Mouse (Mus musculus) telencephalon, adult 2 months (tissue): Measurements from ENCODE around the gene Bud13.
A peak's percentile ranks its signal among the peaks of the same experiment; 100 is the strongest.

Experiments
- DNase-seq: peaks from one replicate; pipeline ENCODE4 v3.0.0-alpha.2; 2011; ENCODE audit warnings: low read depth, low spot score

Bud13 gene

GRCm38 (mm10) chr9:46282631-46283436 is at the start of gene Bud13:
Gene Bud13 (plus strand): TSS chr9:46283008.
- DNase-seq = peak; percentile 84

DNA sequence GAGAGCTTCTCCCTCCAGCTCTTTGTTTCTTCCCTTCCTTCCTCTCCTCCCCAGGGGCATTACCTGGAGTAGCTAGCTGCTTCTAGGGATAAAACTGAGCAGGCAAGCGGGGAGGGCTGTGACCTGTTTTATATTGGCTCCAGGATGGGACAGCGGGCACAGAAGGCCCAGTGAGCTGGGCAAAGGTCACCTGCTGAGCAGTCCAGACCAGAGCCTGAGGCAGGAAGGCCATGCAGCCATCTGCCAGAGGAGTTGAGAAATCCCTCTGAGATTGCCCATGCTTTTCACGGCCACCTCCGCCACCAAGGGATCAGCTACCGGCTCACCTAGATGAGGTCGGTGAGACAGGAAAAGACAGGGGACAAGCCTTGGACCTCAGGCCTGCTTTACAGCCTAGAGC is 47.6 kb upstream of the Bud13 start:
- DNase-seq = no peak

DNA sequence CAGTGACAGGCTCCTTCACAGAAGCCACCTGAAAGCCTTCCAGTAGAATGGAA is 47.4 kb upstream of the Bud13 start, which contains the start of gene Apoc3:
Gene Apoc3, minus strand, starts transcription at position 41 of the 53 bp plus-strand sequence.
- DNase-seq = no peak

GRCm38 (mm10) chr9:46235649-46236048 is 47.2 kb upstream of the Bud13 start:
- no peak for DNase-seq

DNA sequence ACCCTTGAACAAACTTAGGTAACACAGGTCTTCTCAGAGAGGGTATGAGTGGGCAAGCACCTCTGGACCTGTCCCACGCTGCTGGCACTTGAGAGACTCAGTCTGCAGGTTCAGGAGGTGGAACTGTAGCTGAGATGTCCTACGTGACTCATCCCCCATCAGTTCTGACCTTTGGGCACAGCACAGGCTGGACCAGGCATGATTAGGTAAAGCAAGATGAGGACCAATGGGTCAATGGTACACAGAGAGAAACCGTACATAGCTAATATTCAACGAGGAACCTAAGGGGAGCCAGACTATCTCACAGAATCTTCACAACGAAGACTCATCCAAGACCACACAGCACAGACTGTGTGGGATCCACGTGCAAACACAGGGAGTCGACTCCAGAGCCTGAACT is 44.0 kb upstream of the Bud13 start:
- no peak for DNase-seq

- no peak for DNase-seq
Observed at GRCm38 (mm10) chr9:46240526-46241153, 42.2 kb upstream of the Bud13 start, which contains the start of gene Apoa4. Gene Apoa4 (plus strand): TSS chr9:46240696.

DNA sequence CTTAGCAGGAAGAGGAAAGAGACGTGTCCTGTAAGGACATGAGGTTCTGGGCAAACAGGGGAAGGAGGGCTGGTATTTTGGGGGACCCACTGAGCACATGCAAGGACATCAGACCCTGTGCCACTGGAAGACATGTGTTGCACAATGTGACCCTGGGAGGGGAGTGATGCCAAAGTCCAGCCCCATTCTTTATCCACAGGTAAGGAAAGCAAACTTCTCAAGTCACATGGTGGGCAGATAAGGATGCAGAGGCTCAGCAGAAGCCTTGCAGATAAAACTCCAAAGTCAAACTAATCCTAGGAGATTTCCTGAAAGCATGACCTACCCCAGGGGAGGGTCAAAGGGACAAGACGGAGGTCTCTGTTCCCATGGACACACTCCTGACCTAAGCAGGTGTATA is 41.0 kb upstream of the Bud13 start:
- DNase-seq = no peak

DNA sequence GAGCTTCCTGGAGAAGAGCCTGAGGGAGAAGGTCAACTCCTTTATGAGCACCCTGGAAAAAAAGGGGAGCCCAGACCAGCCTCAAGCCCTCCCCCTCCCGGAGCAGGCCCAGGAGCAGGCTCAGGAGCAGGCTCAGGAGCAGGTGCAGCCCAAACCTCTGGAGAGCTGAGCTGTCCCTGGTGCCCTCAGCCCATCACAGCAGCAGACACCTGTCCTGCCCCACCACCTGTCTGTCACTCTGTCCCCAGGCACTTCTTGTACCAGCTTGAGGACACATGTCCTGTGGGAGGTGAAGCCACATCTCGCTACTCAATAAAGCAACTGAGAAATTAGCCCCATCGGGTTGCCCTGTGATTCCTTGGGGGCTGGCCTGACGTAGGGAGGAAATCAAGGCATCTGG is 39.7 kb upstream of the Bud13 start:
- DNase-seq = no peak

GRCm38 (mm10) chr9:46243584-46243983 is 39.2 kb upstream of the Bud13 start:
- DNase-seq = no peak

DNA sequence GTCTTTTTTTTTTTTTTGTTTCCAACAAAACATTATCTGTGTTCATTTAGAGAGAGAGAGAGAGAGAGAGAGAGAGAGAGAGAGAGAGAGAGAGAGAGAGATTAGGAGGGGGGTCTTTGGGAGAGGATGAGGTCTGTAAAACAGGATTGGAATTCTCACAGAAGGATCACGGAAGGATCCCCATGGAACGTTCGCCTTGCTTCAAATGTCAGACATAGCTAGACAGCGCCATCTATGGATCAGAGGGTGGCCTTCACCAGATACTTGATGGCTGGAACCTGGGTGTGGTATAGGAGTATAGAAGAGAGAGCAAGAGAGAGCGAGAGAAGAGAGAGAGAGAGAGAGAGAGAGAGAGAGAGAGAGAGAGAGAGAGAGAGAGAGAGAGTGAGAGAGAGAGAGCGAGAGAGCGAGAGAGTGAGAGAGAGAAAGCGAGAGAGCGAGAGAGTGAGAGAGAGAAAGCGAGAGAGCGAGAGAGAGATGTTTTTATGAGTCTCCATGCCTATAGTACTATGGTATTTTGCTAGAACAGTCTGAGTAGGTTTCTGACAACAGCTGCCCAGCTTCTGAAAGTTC is 36.0 kb upstream of the Bud13 start:
- peak; percentile 75 for DNase-seq

DNA sequence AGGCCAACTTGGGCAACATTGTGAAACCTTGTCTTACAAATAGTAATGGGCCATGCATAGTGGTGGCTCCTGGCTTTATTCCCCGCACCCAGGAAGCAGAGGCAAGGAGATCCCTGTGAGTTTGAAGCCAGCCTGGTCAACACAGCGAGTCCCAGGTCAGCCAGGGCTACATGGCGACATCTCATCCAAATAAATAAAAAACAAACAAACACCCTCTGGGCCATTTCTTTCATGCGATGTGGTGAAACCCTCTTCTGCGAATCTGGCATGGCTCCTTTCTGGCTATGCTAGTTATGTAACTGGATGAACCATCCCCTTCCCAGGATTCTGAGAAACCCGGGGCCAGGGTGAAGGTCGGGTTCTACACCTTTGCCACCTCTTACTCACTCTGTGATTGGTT is 26.6 kb upstream of the Bud13 start:
- DNase-seq = no peak

- no peak for DNase-seq
Observed at GRCm38 (mm10) chr9:46256658-46257385, 26.0 kb upstream of the Bud13 start.

GRCm38 (mm10) chr9:46257546-46257945 is 25.3 kb upstream of the Bud13 start:
- DNase-seq = no peak

- no peak for DNase-seq
Observed at GRCm38 (mm10) chr9:46259111-46259510, 23.7 kb upstream of the Bud13 start.

DNA sequence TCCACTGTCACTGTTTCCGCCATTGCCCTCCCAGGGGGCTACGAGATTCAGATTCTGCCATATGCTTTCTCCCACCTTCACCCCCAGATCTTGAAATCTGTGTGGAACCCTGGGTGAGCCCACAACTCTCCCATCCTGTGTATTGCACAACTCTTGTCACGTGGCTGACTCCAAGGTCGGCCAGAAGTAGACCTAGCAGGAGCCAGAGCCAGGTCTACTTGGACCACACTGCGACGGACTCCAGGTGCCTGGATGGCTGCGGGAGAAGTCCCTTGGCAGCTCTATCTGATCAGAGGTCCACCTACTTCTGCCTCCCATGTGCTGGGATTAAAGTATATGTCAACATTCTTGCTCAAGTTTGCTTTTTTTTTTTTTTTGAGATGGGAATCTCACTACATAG is 21.7 kb upstream of the Bud13 start:
- no peak for DNase-seq

DNA sequence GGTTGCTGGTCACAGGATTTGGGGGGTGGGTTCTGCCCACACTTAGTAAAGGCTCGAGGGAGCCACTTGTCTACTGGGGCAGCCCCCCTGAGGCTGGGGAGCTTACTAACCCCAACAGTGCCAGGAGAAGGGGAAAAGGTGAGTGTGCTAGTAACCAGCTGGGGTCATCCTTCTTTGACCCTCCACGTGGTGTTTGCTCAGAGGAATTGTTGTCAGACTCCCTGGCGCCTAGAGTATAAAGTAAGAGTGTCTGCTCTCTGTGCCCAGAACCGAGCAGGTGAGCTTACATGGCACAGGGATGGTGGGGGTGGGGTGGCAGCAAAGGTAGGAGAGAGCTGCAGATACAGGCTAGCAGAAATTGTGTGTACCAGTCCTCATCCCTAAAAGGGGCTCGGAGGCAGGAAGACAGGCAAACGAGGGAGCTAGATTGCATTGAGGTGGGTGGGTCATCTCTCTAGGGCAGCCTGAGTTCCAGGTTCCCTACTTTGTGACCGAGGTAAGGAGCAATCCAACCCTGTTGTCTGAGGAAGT is 14.4 kb upstream of the Bud13 start, which contains the start of gene Apoa5:
Gene Apoa5, plus strand, starts transcription at position 291 of the 531 bp plus-strand sequence.
- no peak for DNase-seq

DNA sequence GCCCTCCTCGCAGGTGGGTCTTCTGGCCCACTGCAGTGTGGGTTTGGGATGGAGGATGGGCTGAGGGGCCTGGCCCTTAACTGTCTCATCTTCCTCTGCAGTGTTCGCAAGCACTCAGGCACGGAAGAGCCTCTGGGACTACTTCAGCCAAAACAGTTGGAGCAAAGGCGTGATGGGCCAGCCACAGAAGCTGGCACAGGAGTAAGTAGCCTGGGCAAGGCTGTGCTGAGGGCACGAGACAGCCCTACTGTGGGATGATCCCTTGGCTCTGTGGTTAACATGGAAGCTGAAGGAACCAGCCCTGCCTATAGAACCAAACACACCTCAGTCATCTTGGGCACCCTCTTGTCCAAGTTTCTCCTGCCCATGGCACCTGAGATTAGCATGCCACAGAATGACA is 13.7 kb upstream of the Bud13 start:
- DNase-seq = no peak

GRCm38 (mm10) chr9:46270782-46271181 is 12.0 kb upstream of the Bud13 start:
- DNase-seq = no peak

DNA sequence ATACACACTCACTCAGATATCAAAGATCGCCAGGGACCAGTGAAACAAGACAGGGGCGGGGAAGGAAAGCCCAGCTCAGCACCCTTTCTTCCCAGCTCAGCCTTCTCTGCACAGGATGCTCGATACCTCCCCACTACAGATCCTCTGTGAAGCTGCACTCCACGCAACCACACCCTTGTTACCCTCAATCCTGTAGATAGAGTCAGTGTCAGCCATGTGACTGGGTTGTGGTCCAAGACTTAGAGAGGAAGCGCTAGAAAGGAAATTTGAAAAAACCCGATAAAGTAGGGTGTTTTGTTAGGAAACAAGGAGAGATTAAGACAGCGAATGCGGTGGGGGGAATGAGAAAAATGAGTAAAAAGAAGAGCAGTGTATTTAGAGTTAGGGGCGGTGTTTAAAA is 10.7 kb upstream of the Bud13 start:
- DNase-seq = no peak

DNA sequence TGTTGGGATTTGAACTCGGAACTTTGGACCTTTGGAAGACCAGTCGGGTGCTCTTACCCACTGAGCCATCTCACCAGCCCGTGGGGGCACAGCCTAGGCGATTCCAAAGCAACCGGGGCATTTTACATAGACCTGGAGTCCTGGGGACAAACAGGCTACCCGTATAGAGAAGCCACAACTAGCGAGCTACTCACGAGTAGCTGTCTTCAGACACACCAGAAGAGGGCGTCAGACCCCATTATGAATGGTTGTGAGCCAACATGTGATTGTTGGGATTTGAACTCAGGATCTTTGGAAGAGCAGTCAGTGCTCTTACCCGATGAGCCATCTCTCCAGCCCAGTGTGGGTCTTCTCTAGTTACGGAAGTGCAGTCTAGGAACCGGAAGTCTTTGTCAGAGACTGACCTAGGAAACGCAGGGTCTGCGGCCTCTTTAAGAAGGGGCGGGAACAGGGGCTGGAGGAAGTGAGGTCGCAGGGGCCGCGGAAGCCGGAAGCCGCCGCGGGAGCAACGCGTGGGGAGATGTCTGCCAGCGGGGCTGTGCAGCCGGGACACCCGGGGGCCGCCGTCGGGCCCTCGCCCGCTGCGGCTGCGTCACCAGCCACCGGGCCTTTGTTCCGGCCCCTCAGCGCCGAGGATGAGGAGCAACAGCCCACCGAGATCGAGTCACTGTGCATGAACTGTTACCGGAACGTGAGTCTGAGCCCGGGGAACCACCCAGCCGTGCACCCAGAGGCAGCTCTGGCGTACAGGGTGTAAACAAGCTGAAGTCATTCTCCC is 9.9 kb upstream of the Bud13 start, which contains the start of gene Zpr1:
Gene Zpr1, plus strand, starts transcription at position 388 of the 778 bp plus-strand sequence.
- peak; percentile 95 for DNase-seq

DNA sequence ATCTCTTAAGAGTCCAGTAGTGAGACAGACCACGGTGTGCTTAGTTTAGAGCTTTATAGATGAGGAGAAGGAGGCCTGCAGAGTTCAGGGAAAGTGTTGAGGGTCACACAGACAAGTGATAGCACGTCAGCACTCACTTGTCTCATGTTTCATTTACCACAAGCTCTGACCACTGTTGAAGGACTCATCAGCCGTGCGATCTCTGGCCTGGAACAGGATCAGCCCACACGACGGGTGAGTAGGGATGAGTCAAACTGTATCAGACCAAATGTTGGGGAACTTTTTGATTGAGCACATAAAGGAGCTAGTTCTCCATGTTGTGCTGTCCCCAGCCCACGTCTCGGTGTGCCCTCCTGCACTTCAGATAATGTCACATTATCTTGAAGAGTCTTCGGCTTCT is 8.3 kb upstream of the Bud13 start:
- no peak for DNase-seq

- no peak for DNase-seq
Observed at GRCm38 (mm10) chr9:46298381-46298780, 15.6 kb downstream of the Bud13 start.
